Mouse (Mus musculus): ENCODE data around the gene Pcnx2.

DNA sequence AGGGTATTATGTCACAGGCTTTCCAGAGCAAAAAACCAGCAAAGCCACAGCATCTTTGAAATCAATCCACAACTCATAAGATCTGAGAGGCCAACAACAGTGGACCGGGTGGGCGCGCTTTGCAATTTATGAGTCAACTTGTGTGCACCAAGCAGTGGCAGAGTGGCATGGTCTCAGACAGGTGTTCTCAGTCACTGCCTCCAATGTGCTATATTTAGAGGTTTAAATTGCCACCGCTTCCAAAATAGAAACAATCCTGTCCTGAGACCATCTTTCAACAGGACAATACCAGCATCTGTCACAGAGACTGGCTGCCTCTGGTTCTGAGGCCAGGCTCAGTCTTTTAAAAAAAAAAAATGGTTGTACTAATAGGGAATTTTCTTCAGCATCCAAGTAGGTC lies 42.0 kb downstream of the Pcnx2 start:
- TF ChIP-seq CTCF (IDR thresholded peaks at IDR 0.05; ENCODE audit: borderline replicate concordance, insufficient read depth, low read depth, low read length) (no peak), POLR2A (IDR thresholded peaks at IDR 0.05; ENCODE audit: borderline replicate concordance, insufficient read depth, low read length) (no peak)

Data from cerebellum, adult 2 months (tissue).